Mouse (Mus musculus) bone marrow, adult 2 months (tissue): ENCODE data around the gene Pif1.

Experiments used
- CTCF ChIP-seq: fragments of 200-500 bp; IDR thresholded peaks from 2 replicates; pipeline ENCODE4 v1.5.1; 2011; ENCODE audit warnings: low read length, control low read depth; ENCODE audit not compliant: control insufficient read depth, insufficient read depth
- POLR2A ChIP-seq: fragments of 200-500 bp; IDR thresholded peaks from 2 replicates; pipeline ENCODE4 v1.6.1; 2011; ENCODE audit warnings: low read depth, mild to moderate bottlenecking, control low read depth, low read length, borderline replicate concordance; ENCODE audit not compliant: control insufficient read depth

DNA sequence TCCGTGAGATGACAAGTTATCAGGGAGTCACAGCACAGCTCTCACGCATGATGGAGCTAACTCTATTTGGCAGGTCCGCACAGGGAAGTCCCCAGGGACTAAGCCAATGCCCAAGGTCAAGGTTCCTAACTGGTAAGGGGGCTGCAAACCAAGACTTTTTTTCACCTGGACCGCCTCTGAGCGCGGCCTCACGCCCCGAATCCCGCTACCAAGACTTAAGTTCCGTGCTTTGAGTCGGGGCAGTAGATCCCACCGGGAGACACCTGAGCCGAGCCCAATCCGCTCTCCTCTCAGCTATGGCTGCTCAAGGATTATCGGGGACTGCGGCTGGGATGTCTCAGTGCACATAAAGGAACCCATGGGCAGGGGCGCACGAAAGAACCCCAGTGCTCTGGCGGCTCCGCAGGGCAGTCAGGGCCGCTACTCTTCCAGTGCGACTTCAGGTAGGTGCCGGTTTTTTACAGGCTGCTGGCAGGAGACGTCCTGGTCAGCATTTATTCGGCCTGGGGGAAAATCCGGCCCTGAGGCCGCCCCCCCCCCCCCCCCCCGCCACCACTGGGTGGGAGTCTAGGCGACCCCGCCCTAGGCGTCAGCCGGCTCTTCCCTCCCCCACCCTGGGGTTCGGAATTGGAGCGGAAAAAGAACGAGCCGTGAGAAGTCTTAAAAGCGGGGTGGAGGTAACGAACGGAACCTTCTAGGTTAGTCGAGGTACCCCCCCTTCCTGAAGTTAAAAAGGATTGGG, 42.2 kb downstream of the Pif1 start, which contains the start of gene Rbpms2:
- TF ChIP-seq POLR2A, result no peak
- no peak for TF ChIP-seq CTCF
